Mouse (Mus musculus) bone marrow, adult 2 months (tissue): ENCODE data around the gene Rmnd1.

Source experiments
- CTCF ChIP-seq: fragments of 200-500 bp; IDR thresholded peaks from 2 replicates; pipeline ENCODE4 v1.5.1; 2011; ENCODE audit warnings: low read length, control low read depth; ENCODE audit not compliant: control insufficient read depth, insufficient read depth
- POLR2A ChIP-seq: fragments of 200-500 bp; IDR thresholded peaks from 2 replicates; pipeline ENCODE4 v1.6.1; 2011; ENCODE audit warnings: low read depth, mild to moderate bottlenecking, control low read depth, low read length, borderline replicate concordance; ENCODE audit not compliant: control insufficient read depth

DNA sequence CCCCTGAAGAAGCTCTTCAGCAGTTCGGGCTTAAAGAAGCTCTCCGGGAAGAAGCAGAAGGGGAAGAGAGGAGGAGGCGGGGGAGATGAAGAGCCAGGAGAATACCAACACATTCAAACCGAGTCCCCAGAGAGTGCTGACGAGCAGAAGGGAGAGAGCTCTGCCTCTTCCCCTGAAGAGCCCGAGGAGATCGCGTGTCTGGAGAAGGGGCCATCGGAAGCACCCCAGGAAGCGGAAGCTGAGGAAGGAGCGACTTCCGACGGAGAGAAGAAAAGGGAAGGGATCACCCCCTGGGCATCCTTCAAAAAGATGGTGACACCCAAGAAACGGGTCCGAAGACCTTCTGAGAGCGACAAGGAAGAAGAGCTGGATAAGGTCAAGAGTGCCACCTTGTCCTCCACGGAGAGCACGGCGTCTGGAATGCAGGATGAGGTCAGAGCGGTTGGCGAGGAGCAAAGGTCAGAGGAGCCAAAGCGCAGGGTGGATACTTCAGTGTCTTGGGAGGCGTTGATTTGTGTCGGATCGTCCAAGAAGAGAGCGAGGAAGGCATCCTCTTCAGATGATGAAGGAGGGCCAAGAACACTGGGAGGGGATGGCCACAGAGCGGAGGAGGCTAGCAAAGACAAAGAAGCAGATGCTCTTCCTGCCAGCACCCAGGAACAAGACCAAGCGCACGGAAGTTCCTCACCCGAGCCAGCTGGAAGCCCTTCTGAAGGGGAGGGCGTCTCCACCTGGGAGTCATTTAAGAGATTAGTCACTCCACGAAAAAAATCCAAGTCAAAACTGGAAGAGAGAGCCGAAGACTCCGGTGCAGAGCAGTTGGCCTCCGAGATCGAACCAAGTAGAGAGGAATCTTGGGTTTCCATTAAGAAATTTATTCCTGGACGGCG, 77.6 kb downstream of the Rmnd1 start:
- TF ChIP-seq CTCF, result no peak
- no peak for TF ChIP-seq POLR2A
